Mouse (Mus musculus) megakaryocyte, embryonic 14.5 days (primary cell): ENCODE data around the gene Tuba8.

Experiments used
- FLI1 ChIP-seq: IDR thresholded peaks from 2 replicates; pipeline ENCODE4 v1.6.1; 2012; ENCODE audit warnings: low read length, inconsistent platforms, mixed read lengths
- GATA1 ChIP-seq: IDR thresholded peaks from 3 replicates; pipeline ENCODE4 v1.6.1; 2012; ENCODE audit warnings: mixed read lengths, low read length, inconsistent platforms, borderline replicate concordance

DNA sequence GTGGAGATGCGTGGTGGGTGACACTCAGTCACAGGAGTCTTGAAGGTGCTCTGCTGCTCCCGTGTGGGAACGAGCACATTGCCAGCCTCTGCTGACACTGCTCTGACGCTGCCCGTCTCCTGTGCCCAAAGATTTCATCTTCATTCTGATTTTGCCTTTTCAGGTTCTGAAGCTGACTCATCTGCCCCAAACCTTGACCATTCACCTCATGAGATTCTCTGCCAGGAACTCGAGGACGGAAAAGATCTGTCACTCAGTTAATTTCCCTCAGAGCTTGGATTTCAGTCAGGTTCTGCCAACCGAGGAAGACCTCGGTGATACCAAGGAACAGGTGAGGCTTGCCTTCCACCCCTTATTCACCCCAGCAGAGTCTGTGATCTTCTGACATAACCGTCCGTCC is 52.0 kb downstream of the Tuba8 start:
- no peak for TF ChIP-seq FLI1
- no peak for TF ChIP-seq GATA1
